Mouse (Mus musculus) heart, embryonic 15.5 days (tissue): ENCODE data around the gene Olfr735. TPM values are rescaled to one million over a fixed set of nuclear protein-coding genes. Genes with fewer than 3 reads are reported as not detected.

Source experiments
- ATAC-seq: fragments of 200-750 bp; cut with Nextera tagmentation; replicated peaks from 2 replicates; pipeline ENCODE4 v1.8.0; 2017; ENCODE audit warnings: low read depth, moderate TSS enrichment; ENCODE audit not compliant: insufficient number of reproducible peaks, insufficient read depth, low FRiP score
- H3K27ac ChIP-seq: fragments of 300-500 bp; sonication (generic); 2 replicates; pipeline ENCODE4 v1.5.1; 2015; ENCODE audit warnings: mild to moderate bottlenecking, inconsistent platforms
- H3K27me3 ChIP-seq: fragments of 300-500 bp; sonication (generic); 2 replicates; pipeline ENCODE4 v1.6.1; 2015; ENCODE audit warnings: inconsistent platforms
- H3K36me3 ChIP-seq: fragments of 300-500 bp; sonication (generic); 2 replicates; pipeline ENCODE4 v1.6.1; 2015; ENCODE audit warnings: mild to moderate bottlenecking, inconsistent platforms
- H3K4me1 ChIP-seq: fragments of 300-500 bp; sonication (generic); replicated peaks from 2 replicates; pipeline ENCODE4 v1.6.1; 2015; ENCODE audit warnings: inconsistent platforms
- H3K4me2 ChIP-seq: fragments of 300-500 bp; sonication (generic); 2 replicates; pipeline ENCODE4 v1.6.1; 2015; ENCODE audit warnings: inconsistent platforms, mild to moderate bottlenecking, moderate library complexity
- H3K4me3 ChIP-seq: fragments of 300-500 bp; sonication (generic); 2 replicates; pipeline ENCODE4 v1.5.1; 2015; ENCODE audit warnings: mild to moderate bottlenecking, inconsistent platforms
- H3K9ac ChIP-seq: fragments of 300-500 bp; sonication (generic); 2 replicates; pipeline ENCODE4 v1.6.1; 2015; ENCODE audit warnings: mild to moderate bottlenecking, inconsistent platforms
- H3K9me3 ChIP-seq: fragments of 300-500 bp; sonication (generic); replicated peaks from 2 replicates; pipeline ENCODE4 v1.6.1; 2016; ENCODE audit warnings: inconsistent platforms
- WGBS: fragments of 180-500 bp; shearing (Covaris S2); methylation state at CpG from one replicate; pipeline ENCODE4 v1.1.7; 2015; ENCODE audit warnings: mixed read lengths; 5-methylcytosine and 5-hydroxymethylcytosine counted together
- polyA plus RNA-seq: library from polyadenylated mRNA; unstranded; fragments of >200 nt; fragmentation: Nextera tagmentation; extraction: Ambion mirVana; gene quantifications from 2 replicates; pipeline ENCODE4 v1.2.1, GENCODE M21; 2015

The Olfr735 gene
- not detected in 2 replicates for polyA plus RNA-seq

GRCm38 (mm10) chr14:50348796-50349195, at the start of gene Olfr735:
Gene Olfr735, minus strand, starts transcription at chr14:50348872.
- no peaks in the 10 kb centered on the region for H3K36me3 ChIP-seq
- H3K4me2 ChIP-seq: no peak within 1 kb of the TSS
- no peaks in the 10 kb centered on the region for H3K9me3 ChIP-seq
- H3K9ac ChIP-seq: no peak within 1 kb of the TSS
- no peak within 1 kb of the TSS for H3K27ac ChIP-seq
- H3K4me3 ChIP-seq: no peak within 1 kb of the TSS
- H3K27me3 ChIP-seq: no peaks in the 10 kb centered on the region
- H3K4me1 ChIP-seq: no peaks in the 10 kb centered on the region
- no peak for ATAC-seq
- 72% methylated on average over 2 of the region's 2 CpGs for WGBS

DNA sequence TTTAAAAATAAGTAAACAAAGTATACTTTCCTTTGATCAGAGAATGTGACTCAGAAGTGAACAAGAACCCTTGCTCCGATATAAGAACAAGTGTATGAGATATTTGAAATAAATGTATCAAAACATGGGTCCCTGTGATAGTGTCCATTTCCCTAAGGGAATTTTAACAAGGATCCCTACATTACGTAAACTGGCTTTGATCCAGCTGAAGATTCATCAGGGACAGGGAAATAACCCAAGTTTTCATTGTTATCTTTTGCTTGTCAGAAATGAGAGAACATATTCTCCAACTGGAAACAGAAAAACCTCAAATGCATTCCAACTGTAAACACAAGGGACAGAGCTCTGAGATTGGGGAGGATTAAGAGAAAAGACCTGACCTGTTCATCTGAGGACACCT, 32.2 kb upstream of the Olfr735 start, which contains the start of gene Olfr736:
TSS of gene Olfr736 (plus strand) at position 301 of the 400 bp plus-strand sequence.
- 66% methylated on average over 2 of the region's 2 CpGs for WGBS
- Histone ChIP-seq H3K9ac (no peak within 1 kb of the TSS), H3K4me2 (no peak within 1 kb of the TSS), H3K4me3 (no peak within 1 kb of the TSS), H3K36me3 (no peaks in the 10 kb centered on the region), H3K27ac (no peak within 1 kb of the TSS), H3K4me1 (no peaks in the 10 kb centered on the region), H3K27me3 (no peaks in the 10 kb centered on the region), H3K9me3 (no peaks in the 10 kb centered on the region)
- no peak for ATAC-seq

DNA sequence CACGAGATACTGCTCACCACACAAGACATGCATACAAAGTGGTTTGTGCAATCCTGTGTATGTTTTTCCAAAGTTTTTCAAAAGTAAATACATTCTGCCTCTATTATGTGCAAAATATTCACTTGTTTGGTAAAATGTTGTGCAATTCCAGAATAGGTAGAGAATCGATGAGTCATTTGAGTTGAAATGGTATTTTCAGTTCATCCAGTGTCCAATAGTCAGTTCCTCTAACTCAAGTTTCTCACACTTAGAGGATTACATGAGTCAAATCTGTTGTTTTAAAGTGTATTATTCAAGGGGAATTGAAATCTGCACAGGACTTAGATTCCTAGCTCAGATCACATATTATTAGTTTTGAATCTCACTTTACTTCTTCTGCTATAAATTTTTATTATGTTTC, 14.9 kb upstream of the Olfr735 start:
- Histone ChIP-seq H3K36me3 (no peaks in the 10 kb centered on the region), H3K9me3 (no peaks in the 10 kb centered on the region), H3K4me1 (no peaks in the 10 kb centered on the region), H3K27ac (no peak overlapping the region), H3K4me3 (no peak overlapping the region), H3K27me3 (no peaks in the 10 kb centered on the region), H3K4me2 (no peak overlapping the region), H3K9ac (no peak overlapping the region)
- 80% methylated on average over 2 of the region's 2 CpGs for WGBS
- no peak for ATAC-seq

GRCm38 (mm10) chr14:50360480-50360879, 11.8 kb upstream of the Olfr735 start:
- H3K9me3 ChIP-seq: no peaks in the 10 kb centered on the region
- H3K4me1 ChIP-seq: no peaks in the 10 kb centered on the region
- no peaks in the 10 kb centered on the region for H3K27me3 ChIP-seq
- no peak for ATAC-seq
- H3K4me3 ChIP-seq: no peak overlapping the region
- H3K4me2 ChIP-seq: no peak overlapping the region
- no peak overlapping the region for H3K27ac ChIP-seq
- no peak overlapping the region for H3K9ac ChIP-seq
- WGBS: 65% methylated on average over 3 of the region's 3 CpGs
- H3K36me3 ChIP-seq: no peaks in the 10 kb centered on the region

DNA sequence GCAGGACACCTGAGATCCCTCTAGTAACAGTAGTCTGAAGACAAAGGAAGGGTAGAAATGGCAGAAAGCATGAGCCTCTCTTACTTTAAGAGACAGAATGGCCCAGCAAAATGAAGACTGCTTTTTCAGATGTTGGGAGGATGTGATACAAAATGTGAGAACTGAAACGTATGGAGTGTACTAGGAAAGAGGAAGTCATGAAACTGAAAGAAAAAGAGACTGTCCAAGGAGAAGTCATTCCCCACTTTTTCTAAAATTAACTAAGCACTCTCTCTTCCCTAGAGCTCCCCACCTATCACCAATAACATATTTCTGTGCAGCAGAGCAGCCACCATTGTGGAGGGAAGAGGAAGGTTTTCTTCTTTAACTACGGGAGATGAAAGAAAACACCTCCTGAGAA, 8.9 kb upstream of the Olfr735 start, which contains the start of gene Tlr11:
TSS of gene Tlr11 (plus strand) at position 322 of the 400 bp plus-strand sequence.
- no peak for ATAC-seq
- no peaks in the 10 kb centered on the region for H3K9me3 ChIP-seq
- H3K4me1 ChIP-seq: no peaks in the 10 kb centered on the region
- no peak within 1 kb of the TSS for H3K9ac ChIP-seq
- no peaks in the 10 kb centered on the region for H3K27me3 ChIP-seq
- H3K4me3 ChIP-seq: no peak within 1 kb of the TSS
- no peak within 1 kb of the TSS for H3K27ac ChIP-seq
- H3K36me3 ChIP-seq: no peaks in the 10 kb centered on the region
- H3K4me2 ChIP-seq: no peak within 1 kb of the TSS
- WGBS: 71% methylated on average over 2 of the region's 2 CpGs

DNA sequence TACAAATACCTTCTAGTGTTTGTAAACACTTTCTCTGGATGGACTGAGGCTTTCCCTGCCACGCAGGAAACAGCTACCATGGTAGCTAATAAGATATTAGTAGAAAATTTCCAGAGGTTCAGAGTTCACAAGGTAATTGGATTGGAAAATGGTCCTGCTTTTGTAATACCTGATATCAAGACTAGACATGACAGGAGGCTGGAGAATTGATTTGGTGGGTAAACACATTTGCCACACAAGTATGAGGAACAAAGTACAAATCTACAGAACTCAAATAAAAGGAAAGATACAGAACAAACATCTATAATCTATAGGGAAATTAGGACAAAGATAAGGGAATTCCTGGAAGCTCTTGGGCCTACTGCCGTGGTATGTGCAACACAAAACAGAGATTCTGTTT, 8.1 kb upstream of the Olfr735 start:
- no peaks in the 10 kb centered on the region for H3K27me3 ChIP-seq
- H3K36me3 ChIP-seq: no peaks in the 10 kb centered on the region
- H3K27ac ChIP-seq: no peak overlapping the region
- H3K9ac ChIP-seq: no peak overlapping the region
- H3K4me2 ChIP-seq: no peak overlapping the region
- no peaks in the 10 kb centered on the region for H3K9me3 ChIP-seq
- H3K4me1 ChIP-seq: no peaks in the 10 kb centered on the region
- no peak for ATAC-seq
- 72% methylated on average over 2 of the region's 2 CpGs for WGBS
- no peak overlapping the region for H3K4me3 ChIP-seq

- H3K4me2 ChIP-seq: no peak overlapping the region
- H3K4me3 ChIP-seq: no peak overlapping the region
- H3K9ac ChIP-seq: no peak overlapping the region
- no peak overlapping the region for H3K27ac ChIP-seq
- no peaks in the 10 kb centered on the region for H3K9me3 ChIP-seq
- no peaks in the 10 kb centered on the region for H3K36me3 ChIP-seq
- H3K4me1 ChIP-seq: no peaks in the 10 kb centered on the region
- H3K27me3 ChIP-seq: no peaks in the 10 kb centered on the region
- ATAC-seq: no peak
- WGBS: 43% methylated on average over 3 of the region's 3 CpGs
Observed at GRCm38 (mm10) chr14:50352438-50352837, 3.8 kb upstream of the Olfr735 start.

DNA sequence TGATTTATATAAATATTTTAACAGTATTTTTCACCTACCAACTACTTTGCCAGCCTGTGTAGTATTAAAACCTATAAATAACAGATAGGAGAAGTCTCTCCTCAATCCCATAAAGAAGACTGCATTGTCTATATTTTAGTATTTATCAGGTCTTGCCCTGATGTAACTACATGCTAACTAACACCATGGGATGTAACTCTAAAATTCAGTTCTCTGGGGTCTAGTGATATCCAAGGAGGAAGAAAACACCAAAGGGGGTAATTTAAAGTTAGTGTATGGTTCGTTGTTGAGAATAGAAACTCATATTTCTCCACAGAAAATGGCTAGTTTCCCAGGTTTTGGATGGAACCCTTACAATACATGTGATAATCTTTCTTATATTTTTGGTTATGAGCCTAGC, 22.0 kb downstream of the Olfr735 start, which contains the start of gene Olfr734:
TSS of gene Olfr734 (minus strand) at position 101 of the 400 bp plus-strand sequence.
- Histone ChIP-seq H3K4me1 (no peaks in the 10 kb centered on the region), H3K4me3 (no peak within 1 kb of the TSS), H3K4me2 (no peak within 1 kb of the TSS), H3K9me3 (no peaks in the 10 kb centered on the region), H3K27me3 (no peaks in the 10 kb centered on the region), H3K9ac (no peak within 1 kb of the TSS), H3K36me3 (no peaks in the 10 kb centered on the region), H3K27ac (no peak within 1 kb of the TSS)
- 61% methylated on average over 1 of the region's 1 CpGs for WGBS
- ATAC-seq: no peak

DNA sequence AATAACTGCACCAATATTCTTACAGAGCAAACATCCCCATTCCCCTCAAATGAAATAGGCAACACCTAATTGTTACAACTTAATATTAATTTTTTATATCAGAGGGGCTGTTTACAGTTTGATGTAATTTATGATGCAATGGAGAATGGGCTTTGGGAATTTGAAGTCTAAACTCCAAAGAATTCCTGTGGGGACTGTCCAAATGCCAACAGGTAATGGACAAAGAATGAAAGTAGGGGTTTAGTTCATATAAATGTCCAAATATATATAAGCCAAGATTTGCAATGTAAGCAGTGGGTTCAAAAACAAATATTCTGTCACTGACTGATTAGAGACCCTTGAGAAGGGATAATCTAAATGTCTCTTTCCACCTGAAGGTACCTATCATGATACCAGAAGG, 47.2 kb downstream of the Olfr735 start, which contains the start of gene Olfr733:
TSS of gene Olfr733 (minus strand) at position 101 of the 400 bp plus-strand sequence.
- no peak for ATAC-seq
- H3K4me2 ChIP-seq: no peak within 1 kb of the TSS
- H3K4me3 ChIP-seq: no peak within 1 kb of the TSS
- H3K9me3 ChIP-seq: no peaks in the 10 kb centered on the region
- no peak within 1 kb of the TSS for H3K9ac ChIP-seq
- H3K36me3 ChIP-seq: no peaks in the 10 kb centered on the region
- H3K4me1 ChIP-seq: no peaks in the 10 kb centered on the region
- no peaks in the 10 kb centered on the region for H3K27me3 ChIP-seq
- H3K27ac ChIP-seq: no peak within 1 kb of the TSS

Other genes with a start within 250 kb of the Olfr735 start
- not detected in 2 replicates for gene Olfr727, start 225.7 kb downstream of the Olfr735 start, polyA plus RNA-seq
- not detected in 2 replicates for gene Olfr728, start 206.2 kb downstream of the Olfr735 start, polyA plus RNA-seq
- not detected in 2 replicates for gene Olfr729, start 196.0 kb downstream of the Olfr735 start, polyA plus RNA-seq
- gene Olfr730, start 160.7 kb downstream of the Olfr735 start, polyA plus RNA-seq: not detected in 2 replicates
- gene Olfr731, start 107.0 kb downstream of the Olfr735 start, polyA plus RNA-seq: not detected in 2 replicates
- gene Olfr732, start 64.7 kb downstream of the Olfr735 start, polyA plus RNA-seq: not detected in 2 replicates
- not detected in 2 replicates for gene Olfr733, start 47.4 kb downstream of the Olfr735 start, polyA plus RNA-seq
- not detected in 2 replicates for gene Olfr734, start 22.1 kb downstream of the Olfr735 start, polyA plus RNA-seq
- gene Tlr11, start 9.0 kb upstream of the Olfr735 start, polyA plus RNA-seq: 0.05 TPM in 1 of 2 replicates, not detected in the other
- not detected in 2 replicates for gene Olfr736, start 32.3 kb upstream of the Olfr735 start, polyA plus RNA-seq
- not detected in 2 replicates for gene Olfr738, start 58.7 kb upstream of the Olfr735 start, polyA plus RNA-seq
- not detected in 2 replicates for gene Olfr739, start 69.8 kb upstream of the Olfr735 start, polyA plus RNA-seq
- gene Olfr740, start 96.7 kb upstream of the Olfr735 start, polyA plus RNA-seq: not detected in 2 replicates
- not detected in 2 replicates for gene Olfr741, start 123.9 kb upstream of the Olfr735 start, polyA plus RNA-seq
- gene Olfr742, start 154.7 kb upstream of the Olfr735 start, polyA plus RNA-seq: not detected in 2 replicates
- not detected in 2 replicates for gene Olfr743, start 173.0 kb upstream of the Olfr735 start, polyA plus RNA-seq